8 mouse cellular contexts compared by ENCODE assay signal in genomic region chr17:56609452-56610171, GRCm38 (mm10). TPM values are rescaled to one million over a fixed set of nuclear protein-coding genes. Genes with fewer than 3 reads are reported as not detected.
DNase-seq lines count a peak whose midpoint lies in the region; ATAC-seq lines count a peak whose summit lies in the region.

Gene 2410015M20Rik, minus strand, starts transcription at chr17:56609771.

- H3K36me3 ChIP-seq in hindbrain, embryonic 11.5 days (ENCODE audit: control insufficient read depth, insufficient read depth, low read length): peaks cover 2% of the 10 kb centered on the region; the same call in 1 of the 2 replicates

- peak; percentile 95 for DNase-seq in Muller cell, postnatal 12 days (ENCODE audit: inconsistent ontology term)
- DNase-seq in cerebellum, adult 9-11 months: peak; percentile 98
- peak; percentile 98 for DNase-seq in frontal cortex, adult 2 months (ENCODE audit: extremely low spot score in 1 of 2, low spot score in 1 of 2)
- peak; percentile 95 for DNase-seq in hindbrain, embryonic 11.5 days (ENCODE audit: low spot score)
- peak; percentile 94 to 96 for DNase-seq in layer of hippocampus, postnatal 10 days (ENCODE audit: low spot score in 2 of 2)
- peak; percentile 97 for DNase-seq in lung, postnatal 10 days
- DNase-seq in ovary, postnatal 36 days (ENCODE audit: low spot score): peak; percentile 90
- peak; percentile 92 for DNase-seq in thymus, postnatal 25 days

- peak within 1 kb of the TSS; percentile 62; the same call in 1 of the 2 replicates for H3K27ac ChIP-seq in hindbrain, embryonic 11.5 days (ENCODE audit: low read depth, low read length)

- H3K4me2 ChIP-seq in hindbrain, embryonic 11.5 days (replicated peaks; ENCODE audit: low read depth, low read length): peak within 1 kb of the TSS; percentile 87

- H3K27me3 ChIP-seq in hindbrain, embryonic 11.5 days (ENCODE audit: control insufficient read depth, insufficient read depth, low read length): no peaks in the 10 kb centered on the region

- WGBS in hindbrain, embryonic 11.5 days: under 1% methylated on average over 44 of the region's 44 CpGs

- H3K9ac ChIP-seq in hindbrain, embryonic 11.5 days (ENCODE audit: low read depth, low read length): peak within 1 kb of the TSS; percentile 75

- H3K4me1 ChIP-seq in hindbrain, embryonic 11.5 days (replicated peaks; ENCODE audit: control insufficient read depth, insufficient read depth, low read length): peaks cover 7% of the 10 kb centered on the region

- ATAC-seq in hindbrain, embryonic 11.5 days (ENCODE audit: low FRiP score): peak; percentile 90

- no peaks in the 10 kb centered on the region for H3K9me3 ChIP-seq in hindbrain, embryonic 11.5 days (ENCODE audit: control insufficient read depth, low read length)

- peak within 1 kb of the TSS; percentile 65 for H3K4me3 ChIP-seq in hindbrain, embryonic 11.5 days (ENCODE audit: low read depth, low read length)

RNA-seq across cellular contexts. Expression of gene 2410015M20Rik, which starts in this region (rescaled TPM):
- 162 and 185 TPM in 2 replicates for polyA plus RNA-seq in frontal cortex, adult 2 months (2012; rRNA removed)
- 184 and 192 TPM in 2 replicates for polyA plus RNA-seq in hindbrain, embryonic 11.5 days (2014; fragmentation: Nextera tagmentation; extraction: Ambion mirVana)
- 100 to 1,000 TPM; 137 to 175 TPM for total RNA-seq in layer of hippocampus, postnatal 10 days (2021)

Comparison
In these comparisons a context has a peak if more than half of its experiments do, and no peak if none do; other contexts are left out.
1. Peak in every context shown above with its lines: DNase-seq, ATAC-seq, H3K4me3 ChIP-seq and H3K27ac ChIP-seq.